Mouse (Mus musculus): ENCODE results near the gene Dand5. TPM values are rescaled to one million over a fixed set of nuclear protein-coding genes. Genes with fewer than 3 reads are reported as not detected.

Gene Dand5
- polyA plus RNA-seq, 1 experiment from 2014 or later = 3.3 TPM

- H3K79me2 ChIP-seq (ENCODE audit: inconsistent target) = no peaks in the 10 kb centered on the region
- no peak overlapping the region for H3K4me3 ChIP-seq (ENCODE audit: inconsistent target)
- H3K36me3 ChIP-seq (ENCODE audit: inconsistent target) = no peaks in the 10 kb centered on the region
- no peak overlapping the region for H3K27ac ChIP-seq
- 6% methylated on average over 18 of the region's 18 CpGs for WGBS (ENCODE audit: missing documents)
Measured at GRCm38 (mm10) chr8:84823653-84824052, 1.0 kb upstream of the Dand5 start.

- no peak overlapping the region for H3K27ac ChIP-seq
- no peaks in the 10 kb centered on the region for H3K36me3 ChIP-seq (ENCODE audit: inconsistent target)
- WGBS (ENCODE audit: missing documents) = 85% methylated on average over 17 of the region's 17 CpGs
- H3K79me2 ChIP-seq (ENCODE audit: inconsistent target) = no peaks in the 10 kb centered on the region
- no peak overlapping the region for H3K4me3 ChIP-seq (ENCODE audit: inconsistent target)
Measured at GRCm38 (mm10) chr8:84816117-84816516, 6.5 kb downstream of the Dand5 start.

GRCm38 (mm10) chr8:84815547-84815946 is 7.1 kb downstream of the Dand5 start:
- Histone ChIP-seq H3K36me3 (ENCODE audit: inconsistent target) (no peaks in the 10 kb centered on the region), H3K27ac (no peak overlapping the region), H3K79me2 (ENCODE audit: inconsistent target) (no peaks in the 10 kb centered on the region), H3K4me3 (ENCODE audit: inconsistent target) (no peak overlapping the region)
- WGBS (ENCODE audit: missing documents) = 9% methylated on average over 9 of the region's 9 CpGs

GRCm38 (mm10) chr8:84814555-84815441 is 7.8 kb downstream of the Dand5 start:
- Histone ChIP-seq H3K4me3 (ENCODE audit: inconsistent target) (no peak overlapping the region), H3K27ac (no peak overlapping the region), H3K36me3 (ENCODE audit: inconsistent target) (no peaks in the 10 kb centered on the region), H3K79me2 (ENCODE audit: inconsistent target) (no peaks in the 10 kb centered on the region)
- WGBS (ENCODE audit: missing documents) = 50% methylated on average over 18 of the region's 19 CpGs

- Histone ChIP-seq H3K27ac (no peak overlapping the region), H3K4me3 (ENCODE audit: inconsistent target) (no peak overlapping the region), H3K79me2 (ENCODE audit: inconsistent target) (no peaks in the 10 kb centered on the region), H3K36me3 (ENCODE audit: inconsistent target) (no peaks in the 10 kb centered on the region)
- WGBS (ENCODE audit: missing documents) = 92% methylated on average over 3 of the region's 11 CpGs
Measured at GRCm38 (mm10) chr8:84814240-84814554, 8.4 kb downstream of the Dand5 start.

- no peaks in the 10 kb centered on the region for H3K79me2 ChIP-seq (ENCODE audit: inconsistent target)
- H3K4me3 ChIP-seq (ENCODE audit: inconsistent target) = no peak overlapping the region
- WGBS (ENCODE audit: missing documents) = 93% methylated on average over 3 of the region's 3 CpGs
- no peaks in the 10 kb centered on the region for H3K36me3 ChIP-seq (ENCODE audit: inconsistent target)
- H3K27ac ChIP-seq = no peak overlapping the region
Measured at GRCm38 (mm10) chr8:84813830-84814229, 8.8 kb downstream of the Dand5 start.

GRCm38 (mm10) chr8:84813059-84813458 is 9.6 kb downstream of the Dand5 start:
- WGBS (ENCODE audit: missing documents) = 2% methylated on average over 5 of the region's 5 CpGs

GRCm38 (mm10) chr8:84811303-84811702 is 11.3 kb downstream of the Dand5 start:
- 44% methylated on average over 8 of the region's 10 CpGs for WGBS (ENCODE audit: missing documents)
- Histone ChIP-seq H3K4me3 (ENCODE audit: inconsistent target) (no peak overlapping the region), H3K36me3 (ENCODE audit: inconsistent target) (no peaks in the 10 kb centered on the region), H3K79me2 (ENCODE audit: inconsistent target) (no peaks in the 10 kb centered on the region), H3K27ac (no peak overlapping the region)

More at GRCm38 (mm10) chr8:84813059-84813458, 9.6 kb downstream of the Dand5 start:
- Histone ChIP-seq H3K4me3 (ENCODE audit: inconsistent target) (no peak overlapping the region), H3K27ac (no peak overlapping the region), H3K36me3 (ENCODE audit: inconsistent target) (no peaks in the 10 kb centered on the region), H3K79me2 (ENCODE audit: inconsistent target) (no peaks in the 10 kb centered on the region)

GRCm38 (mm10) chr8:84810896-84811295 is 11.7 kb downstream of the Dand5 start:
- H3K36me3 ChIP-seq (ENCODE audit: inconsistent target) = no peaks in the 10 kb centered on the region
- H3K79me2 ChIP-seq (ENCODE audit: inconsistent target) = no peaks in the 10 kb centered on the region
- 1% methylated on average over 32 of the region's 32 CpGs for WGBS (ENCODE audit: missing documents)
- H3K27ac ChIP-seq = no peak overlapping the region
- H3K4me3 ChIP-seq (ENCODE audit: inconsistent target) = no peak overlapping the region

GRCm38 (mm10) chr8:84809941-84810280 is 12.7 kb downstream of the Dand5 start:
- Histone ChIP-seq H3K79me2 (ENCODE audit: inconsistent target) (no peaks in the 10 kb centered on the region), H3K27ac (no peak overlapping the region), H3K36me3 (ENCODE audit: inconsistent target) (no peaks in the 10 kb centered on the region), H3K4me3 (ENCODE audit: inconsistent target) (no peak overlapping the region)
- 85% methylated on average over 5 of the region's 5 CpGs for WGBS (ENCODE audit: missing documents)

- 92% methylated on average over 12 of the region's 12 CpGs for WGBS (ENCODE audit: missing documents)
- H3K27ac ChIP-seq = no peak overlapping the region
- no peak overlapping the region for H3K4me3 ChIP-seq (ENCODE audit: inconsistent target)
- no peaks in the 10 kb centered on the region for H3K36me3 ChIP-seq (ENCODE audit: inconsistent target)
- no peaks in the 10 kb centered on the region for H3K79me2 ChIP-seq (ENCODE audit: inconsistent target)
Measured at GRCm38 (mm10) chr8:84809109-84809940, 13.3 kb downstream of the Dand5 start.

- 94% methylated on average over 5 of the region's 5 CpGs for WGBS (ENCODE audit: missing documents)
Measured at GRCm38 (mm10) chr8:84806031-84806430, 16.6 kb downstream of the Dand5 start.

GRCm38 (mm10) chr8:84799999-84800831 is 22.4 kb downstream of the Dand5 start, which contains the start of gene Nfix:
Gene Nfix (minus strand): TSS chr8:84800344.
- 1% methylated on average over 75 of the region's 125 CpGs for WGBS (ENCODE audit: missing documents)
- Histone ChIP-seq H3K36me3 (ENCODE audit: inconsistent target) (no peaks in the 10 kb centered on the region), H3K4me3 (ENCODE audit: inconsistent target) (peak within 1 kb of the TSS; percentile 6; the same call in 1 of the 2 replicates), H3K27ac (no peak within 1 kb of the TSS), H3K79me2 (ENCODE audit: inconsistent target) (no peaks in the 10 kb centered on the region; the same call in 1 of the 2 replicates)

More at GRCm38 (mm10) chr8:84806031-84806430, 16.6 kb downstream of the Dand5 start:
- H3K36me3 ChIP-seq (ENCODE audit: inconsistent target) = no peaks in the 10 kb centered on the region
- no peak overlapping the region for H3K27ac ChIP-seq
- H3K4me3 ChIP-seq (ENCODE audit: inconsistent target) = no peak overlapping the region
- H3K79me2 ChIP-seq (ENCODE audit: inconsistent target) = no peaks in the 10 kb centered on the region

Data from macrophage (primary cell).